Mouse (Mus musculus): ENCODE data around the gene Dusp5. TPM values are rescaled to one million over a fixed set of nuclear protein-coding genes. Genes with fewer than 3 reads are reported as not detected.

Dusp5 gene
- polyA plus RNA-seq, 1 experiment = 46.7 TPM

DNA sequence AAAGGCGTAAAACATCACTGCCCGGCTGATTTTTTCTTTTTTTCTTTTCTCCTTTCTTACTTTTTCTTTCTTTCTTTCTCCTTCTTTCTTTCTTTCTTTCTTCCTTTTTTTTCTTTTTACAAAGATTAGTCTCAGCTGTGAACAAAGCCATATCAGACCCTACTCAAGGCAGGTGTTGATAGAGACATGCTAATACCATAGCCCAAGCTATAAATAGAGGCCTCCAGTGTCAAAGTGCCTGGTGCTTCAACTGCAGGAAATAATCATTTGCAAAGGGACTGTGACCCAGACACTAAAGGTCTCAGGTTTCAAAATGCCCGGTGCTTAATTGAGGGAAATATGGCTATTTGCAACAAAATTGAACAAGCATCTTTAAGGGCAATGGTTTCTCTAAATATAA, 39.6 kb downstream of the Dusp5 start:
- peaks cover 14% of the 10 kb centered on the region for H3K4me1 ChIP-seq (replicated peaks; ENCODE audit: control insufficient read depth, insufficient read depth, low read length)
- no peak overlapping the region for H3K4me3 ChIP-seq (ENCODE audit: control insufficient read depth, insufficient read depth, low read length)
- no peak for DNase-seq
- WGBS = 72% methylated on average over 3 of the region's 3 CpGs
- no peaks in the 10 kb centered on the region for H3K36me3 ChIP-seq (ENCODE audit: control insufficient read depth, insufficient read depth, low read length)
- TF ChIP-seq POLR2A (IDR thresholded peaks at IDR 0.05; ENCODE audit: control insufficient read depth, extremely low read depth, insufficient read depth, low read length, poor library complexity) (no peak), CTCF (IDR thresholded peaks at IDR 0.05; ENCODE audit: borderline replicate concordance, control insufficient read depth, extremely low read depth, insufficient read depth, low read length, poor library complexity) (no peak)
- H3K27ac ChIP-seq (ENCODE audit: control insufficient read depth, insufficient read depth, low read length) = no peak overlapping the region
- no peaks in the 10 kb centered on the region for H3K27me3 ChIP-seq (ENCODE audit: control insufficient read depth, insufficient read depth, low read length)

DNA sequence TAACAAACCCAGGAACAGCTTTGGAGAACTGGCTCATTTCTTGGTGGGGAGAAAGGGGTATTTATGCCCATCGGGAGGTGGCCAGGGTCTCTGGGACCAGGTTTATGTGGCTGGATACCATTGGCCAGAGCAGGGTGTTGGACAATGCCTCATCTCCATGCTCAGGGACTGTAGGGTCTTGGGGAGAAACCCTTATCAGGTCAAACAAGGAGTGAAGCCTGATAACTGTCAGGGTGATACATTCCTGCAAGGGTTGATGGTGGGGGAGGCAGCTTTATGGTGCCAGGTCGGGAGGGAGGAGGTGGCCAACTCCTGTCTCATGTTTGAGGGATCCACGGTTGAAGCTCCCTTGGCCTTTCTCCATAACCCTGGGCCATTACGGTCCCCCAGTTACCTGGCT, 42.1 kb downstream of the Dusp5 start:
- Histone ChIP-seq H3K27me3 (ENCODE audit: control insufficient read depth, insufficient read depth, low read length) (no peaks in the 10 kb centered on the region), H3K4me1 (replicated peaks; ENCODE audit: control insufficient read depth, insufficient read depth, low read length) (peaks cover 10% of the 10 kb centered on the region), H3K4me3 (ENCODE audit: control insufficient read depth, insufficient read depth, low read length) (no peak overlapping the region), H3K36me3 (ENCODE audit: control insufficient read depth, insufficient read depth, low read length) (no peaks in the 10 kb centered on the region), H3K27ac (ENCODE audit: control insufficient read depth, insufficient read depth, low read length) (no peak overlapping the region)
- TF ChIP-seq POLR2A (IDR thresholded peaks at IDR 0.05; ENCODE audit: control insufficient read depth, extremely low read depth, insufficient read depth, low read length, poor library complexity) (no peak), CTCF (IDR thresholded peaks at IDR 0.05; ENCODE audit: borderline replicate concordance, control insufficient read depth, extremely low read depth, insufficient read depth, low read length, poor library complexity) (no peak)
- WGBS = 95% methylated on average over 4 of the region's 4 CpGs
- DNase-seq = no peak

GRCm38 (mm10) chr19:53571501-53572428, 42.9 kb downstream of the Dusp5 start:
- 30% methylated on average over 18 of the region's 18 CpGs for WGBS
- H3K4me3 ChIP-seq (ENCODE audit: control insufficient read depth, insufficient read depth, low read length) = no peak overlapping the region
- no peak for TF ChIP-seq CTCF (IDR thresholded peaks at IDR 0.05; ENCODE audit: borderline replicate concordance, control insufficient read depth, extremely low read depth, insufficient read depth, low read length, poor library complexity)
- no peak for TF ChIP-seq POLR2A (IDR thresholded peaks at IDR 0.05; ENCODE audit: control insufficient read depth, extremely low read depth, insufficient read depth, low read length, poor library complexity)
- peaks cover 6% of the 10 kb centered on the region for H3K4me1 ChIP-seq (replicated peaks; ENCODE audit: control insufficient read depth, insufficient read depth, low read length)
- no peak for DNase-seq
- no peaks in the 10 kb centered on the region for H3K27me3 ChIP-seq (ENCODE audit: control insufficient read depth, insufficient read depth, low read length)
- H3K27ac ChIP-seq (ENCODE audit: control insufficient read depth, insufficient read depth, low read length) = no peak overlapping the region
- H3K36me3 ChIP-seq (ENCODE audit: control insufficient read depth, insufficient read depth, low read length) = no peaks in the 10 kb centered on the region

DNA sequence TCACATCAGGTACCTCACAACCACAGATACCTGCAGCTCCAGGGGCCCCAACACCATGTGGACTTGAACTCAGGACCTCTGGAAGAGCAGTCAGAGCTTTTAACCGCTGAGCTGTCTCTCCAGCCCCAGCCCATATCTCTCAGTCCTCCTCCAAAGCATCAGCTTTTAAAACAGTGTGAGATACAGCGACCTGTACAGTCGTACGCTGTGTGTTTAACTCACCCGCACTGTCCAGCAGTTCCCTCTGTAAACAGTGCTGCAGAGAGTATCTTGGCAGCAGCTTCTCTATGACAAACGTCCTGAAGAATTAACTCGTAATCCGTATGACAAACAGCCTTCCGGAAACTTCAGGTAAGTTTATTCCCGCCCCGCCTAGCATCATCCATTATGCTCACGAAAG, 43.7 kb downstream of the Dusp5 start:
- Histone ChIP-seq H3K4me1 (replicated peaks; ENCODE audit: control insufficient read depth, insufficient read depth, low read length) (peaks cover 6% of the 10 kb centered on the region), H3K4me3 (ENCODE audit: control insufficient read depth, insufficient read depth, low read length) (no peak overlapping the region), H3K27ac (ENCODE audit: control insufficient read depth, insufficient read depth, low read length) (no peak overlapping the region), H3K36me3 (ENCODE audit: control insufficient read depth, insufficient read depth, low read length) (no peaks in the 10 kb centered on the region), H3K27me3 (ENCODE audit: control insufficient read depth, insufficient read depth, low read length) (no peaks in the 10 kb centered on the region)
- DNase-seq = no peak
- no peak for TF ChIP-seq POLR2A (IDR thresholded peaks at IDR 0.05; ENCODE audit: control insufficient read depth, extremely low read depth, insufficient read depth, low read length, poor library complexity)
- TF ChIP-seq CTCF (IDR thresholded peaks at IDR 0.05; ENCODE audit: borderline replicate concordance, control insufficient read depth, extremely low read depth, insufficient read depth, low read length, poor library complexity) = no peak
- 94% methylated on average over 12 of the region's 12 CpGs for WGBS

DNA sequence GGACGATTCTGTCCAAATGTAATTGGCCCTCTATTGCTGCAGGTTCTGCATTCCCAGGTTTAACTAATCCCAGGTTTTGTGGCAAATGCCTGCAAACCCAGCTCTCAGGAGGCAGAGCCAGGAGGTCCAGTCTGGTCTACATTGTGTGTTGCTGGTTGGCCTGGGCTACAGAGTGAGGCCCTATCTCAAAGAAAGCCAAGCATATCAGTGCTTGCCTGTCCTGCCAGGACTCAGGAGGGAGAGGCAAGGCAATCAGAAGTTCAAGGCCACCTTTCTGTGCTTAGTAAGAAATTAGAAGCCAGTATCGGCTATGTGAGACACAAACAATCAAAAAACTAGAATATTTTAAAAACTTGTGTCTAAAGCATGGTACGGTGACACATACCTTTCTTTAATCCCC, 44.2 kb downstream of the Dusp5 start:
- no peak for TF ChIP-seq POLR2A (IDR thresholded peaks at IDR 0.05; ENCODE audit: control insufficient read depth, extremely low read depth, insufficient read depth, low read length, poor library complexity)
- no peak for TF ChIP-seq CTCF (IDR thresholded peaks at IDR 0.05; ENCODE audit: borderline replicate concordance, control insufficient read depth, extremely low read depth, insufficient read depth, low read length, poor library complexity)
- WGBS = 95% methylated on average over 3 of the region's 3 CpGs
- Histone ChIP-seq H3K36me3 (ENCODE audit: control insufficient read depth, insufficient read depth, low read length) (no peaks in the 10 kb centered on the region), H3K27ac (ENCODE audit: control insufficient read depth, insufficient read depth, low read length) (no peak overlapping the region), H3K4me3 (ENCODE audit: control insufficient read depth, insufficient read depth, low read length) (no peak overlapping the region), H3K27me3 (ENCODE audit: control insufficient read depth, insufficient read depth, low read length) (no peaks in the 10 kb centered on the region), H3K4me1 (replicated peaks; ENCODE audit: control insufficient read depth, insufficient read depth, low read length) (peaks cover 6% of the 10 kb centered on the region)
- DNase-seq = no peak

DNA sequence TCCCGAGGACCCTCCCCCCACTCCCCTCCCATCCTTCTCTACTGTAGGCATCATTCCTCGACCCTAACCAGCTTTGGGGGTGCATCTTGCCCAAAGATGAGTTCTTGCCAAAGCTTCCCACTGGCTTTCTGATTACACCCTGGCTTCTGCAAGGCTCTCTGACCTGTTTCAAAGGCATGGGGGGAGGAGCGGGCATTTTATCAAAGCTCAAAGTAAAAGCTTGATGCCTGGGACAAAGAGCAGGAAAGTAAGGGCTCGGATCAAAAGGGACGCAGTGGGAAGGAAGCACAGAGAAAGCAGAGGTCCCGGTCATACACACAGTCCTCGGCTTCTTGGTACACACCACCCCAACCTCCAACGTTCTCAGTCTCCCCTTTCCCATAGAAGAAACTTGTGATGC, 45.2 kb downstream of the Dusp5 start:
- Histone ChIP-seq H3K36me3 (ENCODE audit: control insufficient read depth, insufficient read depth, low read length) (no peaks in the 10 kb centered on the region), H3K27me3 (ENCODE audit: control insufficient read depth, insufficient read depth, low read length) (no peaks in the 10 kb centered on the region), H3K27ac (ENCODE audit: control insufficient read depth, insufficient read depth, low read length) (no peak overlapping the region), H3K4me3 (ENCODE audit: control insufficient read depth, insufficient read depth, low read length) (no peak overlapping the region), H3K4me1 (replicated peaks; ENCODE audit: control insufficient read depth, insufficient read depth, low read length) (peaks cover 6% of the 10 kb centered on the region)
- TF ChIP-seq CTCF (IDR thresholded peaks at IDR 0.05; ENCODE audit: borderline replicate concordance, control insufficient read depth, extremely low read depth, insufficient read depth, low read length, poor library complexity) (no peak), POLR2A (IDR thresholded peaks at IDR 0.05; ENCODE audit: control insufficient read depth, extremely low read depth, insufficient read depth, low read length, poor library complexity) (no peak)
- no peak for DNase-seq
- 90% methylated on average over 8 of the region's 8 CpGs for WGBS

All from thymus, adult 2 months (tissue).